Mouse (Mus musculus) cortical plate, adult 2 months (tissue): ENCODE data around the gene Tor1aip1.

ENCODE experiments used
- CTCF ChIP-seq: fragments of 200-500 bp; IDR thresholded peaks from 2 replicates; pipeline ENCODE4 v1.5.1; 2011; ENCODE audit warnings: mild to moderate bottlenecking, control low read depth, low read length; ENCODE audit not compliant: insufficient read depth; ENCODE audit errors: extremely low read depth
- POLR2A ChIP-seq: fragments of 200-500 bp; IDR thresholded peaks from 2 replicates; pipeline ENCODE4 v1.6.1; 2011; ENCODE audit warnings: mild to moderate bottlenecking, low read length, control low read depth; ENCODE audit not compliant: insufficient read depth; ENCODE audit errors: extremely low read depth

DNA sequence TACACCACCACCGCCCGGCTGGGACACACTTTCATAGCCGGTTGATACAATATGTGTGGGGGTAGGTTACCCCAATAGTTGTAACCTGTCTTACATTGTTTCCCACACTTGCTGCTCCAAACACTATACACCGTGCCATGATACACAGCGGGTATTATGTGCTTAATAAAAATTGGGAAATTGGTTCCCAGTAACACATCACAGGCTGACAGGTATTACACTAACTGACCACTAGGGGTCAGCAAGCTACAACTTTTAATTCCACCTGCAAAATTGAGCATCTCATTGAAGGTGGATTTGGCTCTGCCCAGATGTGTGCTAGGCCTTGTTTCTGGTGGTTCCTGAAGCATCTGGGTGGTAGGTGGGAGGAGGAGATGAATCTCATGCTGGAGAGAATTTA, 49.5 kb upstream of the Tor1aip1 start:
- TF ChIP-seq POLR2A (no peak), CTCF (peak; percentile 67)
